Mouse (Mus musculus) layer of hippocampus, adult 11-12 months (tissue): ENCODE results near the gene Olfr6.
"Not testable (repeated sequence)": the region's sequence is repeated elsewhere in the genome, so short reads cannot be mapped to it uniquely, and the experiment has no call there.

Experiments
- DNase-seq: peaks from one replicate; pipeline ENCODE4 v3.0.0; 2022; ENCODE audit warnings: low spot score

Gene Olfr6

GRCm38 (mm10) chr7:106963837-106964236 is at the start of gene Olfr6:
TSS of gene Olfr6 (minus strand) at chr7:106963937.
- DNase-seq, result no peak

- no peak for DNase-seq
These were observed 42.2 kb upstream of the Olfr6 start, which contains the start of gene Olfr2 for GRCm38 (mm10) chr7:107005972-107006371. TSS of gene Olfr2 (minus strand) at chr7:107006072.

GRCm38 (mm10) chr7:107004169-107004568 is 40.4 kb upstream of the Olfr6 start:
- DNase-seq, result no peak

- no peak for DNase-seq
These were observed 37.1 kb upstream of the Olfr6 start for GRCm38 (mm10) chr7:107000798-107001197.

- DNase-seq, result no peak
These were observed 21.5 kb upstream of the Olfr6 start for GRCm38 (mm10) chr7:106985236-106985635.

- DNase-seq, result no peak
These were observed 11.6 kb upstream of the Olfr6 start, which contains the start of gene Olfr711 for GRCm38 (mm10) chr7:106975353-106975752. TSS of gene Olfr711 (minus strand) at chr7:106975453.

GRCm38 (mm10) chr7:106967503-106967902 is 3.8 kb upstream of the Olfr6 start:
- DNase-seq, result not testable (repeated sequence)

GRCm38 (mm10) chr7:106948212-106948611 is 15.5 kb downstream of the Olfr6 start, which contains the start of gene Olfr710:
TSS of gene Olfr710 (minus strand) at chr7:106948312.
- no peak for DNase-seq

GRCm38 (mm10) chr7:106932119-106932518 is 31.6 kb downstream of the Olfr6 start, which contains the start of gene Olfr709-ps1:
TSS of gene Olfr709-ps1 (minus strand) at chr7:106932219.
- DNase-seq, result no peak

GRCm38 (mm10) chr7:106920961-106921360 is 42.8 kb downstream of the Olfr6 start:
- DNase-seq, result not testable (repeated sequence)

GRCm38 (mm10) chr7:106907676-106908075 is 56.1 kb downstream of the Olfr6 start, which contains the start of gene Olfr1532-ps1:
TSS of gene Olfr1532-ps1 (plus strand) at chr7:106908001.
- no peak for DNase-seq
